Mouse (Mus musculus) lung, adult 2 months (tissue): ENCODE measurements around the gene Ccl6.

Source experiments
- CTCF ChIP-seq: fragments of 200-500 bp; IDR thresholded peaks from 2 replicates; pipeline ENCODE4 v1.5.1; 2011; ENCODE audit warnings: mild to moderate bottlenecking, low read length, control low read depth; ENCODE audit not compliant: insufficient read depth
- POLR2A ChIP-seq: fragments of 200-500 bp; IDR thresholded peaks from 2 replicates; pipeline ENCODE4 v1.6.1; 2011; ENCODE audit warnings: low read depth, mild to moderate bottlenecking, control low read depth, low read length, borderline replicate concordance; ENCODE audit errors: extremely low read depth

DNA sequence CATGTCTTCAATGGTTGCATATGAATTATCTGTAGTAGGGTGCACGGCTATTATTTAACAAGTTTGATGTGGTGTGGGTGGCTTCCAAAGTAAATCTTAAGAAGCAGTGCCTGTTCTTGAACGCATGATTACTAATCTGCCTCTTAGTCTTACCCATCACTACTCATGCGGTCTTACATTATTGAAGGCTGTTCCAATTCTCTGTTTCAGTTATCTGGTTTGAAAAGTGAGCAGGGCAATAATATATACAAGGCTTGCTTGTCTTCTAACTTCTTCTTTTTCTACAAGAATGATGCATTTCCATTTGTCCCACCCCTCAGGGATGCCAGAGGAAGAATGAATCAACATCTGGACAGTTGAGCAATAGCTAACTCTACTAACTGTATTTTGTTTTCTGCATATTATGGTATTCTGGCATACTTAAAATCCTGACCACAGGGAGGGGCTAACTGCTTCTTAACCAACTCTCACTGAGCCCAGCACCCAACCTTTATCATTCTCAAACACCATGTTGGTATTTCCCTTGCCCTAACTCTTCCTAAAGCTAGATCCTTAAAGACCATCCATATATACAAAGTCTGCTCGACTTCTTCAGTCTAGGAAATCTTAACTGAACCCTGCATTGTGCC lies 15.8 kb downstream of the Ccl6 start:
- TF ChIP-seq POLR2A = no peak
- no peak for TF ChIP-seq CTCF
